Mouse (Mus musculus) mouse trophoblast stem cell (cell line): ENCODE data around the gene Crtc2.
"Not testable (repeated sequence)": the region's sequence is repeated elsewhere in the genome, so short reads cannot be mapped to it uniquely, and the experiment has no call there.

ENCODE experiments used
- in situ Hi-C, 2 experiments: fragments of 300-500 bp; cut with MseI, MboI; formaldehyde crosslinking; loops; 2 replicates in 1 of 2; 3 replicates in 1 of 2; pipeline ENCODE4 v1.15.1; 2025

The Crtc2 gene

GRCm38 (mm10) chr3:90266901-90267775 lies 13.2 kb downstream of the Crtc2 start:
- in situ Hi-C loops, result no loop called here

GRCm38 (mm10) chr3:90268190-90268589 lies 14.2 kb downstream of the Crtc2 start:
- in situ Hi-C loops, result no loop called here

- in situ Hi-C loops, result no loop called here
Observed at GRCm38 (mm10) chr3:90268971-90269370, 15.0 kb downstream of the Crtc2 start.

- in situ Hi-C loops, result no loop called here
Observed at GRCm38 (mm10) chr3:90270784-90271183, 16.8 kb downstream of the Crtc2 start.

GRCm38 (mm10) chr3:90272170-90272569 lies 18.2 kb downstream of the Crtc2 start:
- in situ Hi-C loops, result no loop called here

GRCm38 (mm10) chr3:90273855-90274254 lies 19.9 kb downstream of the Crtc2 start:
- in situ Hi-C loops, result no loop called here

GRCm38 (mm10) chr3:90275286-90275685 lies 21.3 kb downstream of the Crtc2 start:
- in situ Hi-C loops, result no loop called here

- in situ Hi-C loops, result no loop called here
Observed at GRCm38 (mm10) chr3:90276858-90277257, 22.9 kb downstream of the Crtc2 start.

- in situ Hi-C loops, result no loop called here
Observed at GRCm38 (mm10) chr3:90277793-90278192, 23.8 kb downstream of the Crtc2 start.

- in situ Hi-C loops, result no loop called here
Observed at GRCm38 (mm10) chr3:90278211-90278610, 24.2 kb downstream of the Crtc2 start.

- in situ Hi-C loops, result no loop called here
Observed at GRCm38 (mm10) chr3:90279216-90279615, 25.3 kb downstream of the Crtc2 start.

GRCm38 (mm10) chr3:90279743-90280142 lies 25.8 kb downstream of the Crtc2 start:
- in situ Hi-C loops, result no loop called here

GRCm38 (mm10) chr3:90280708-90281107 lies 26.7 kb downstream of the Crtc2 start:
- in situ Hi-C loops, result no loop called here

GRCm38 (mm10) chr3:90284150-90284549 lies 30.2 kb downstream of the Crtc2 start:
- in situ Hi-C loops, result no loop called here

- in situ Hi-C loops, result not testable (repeated sequence)
Observed at GRCm38 (mm10) chr3:90289403-90289802, 35.4 kb downstream of the Crtc2 start.

GRCm38 (mm10) chr3:90290602-90291001 lies 36.6 kb downstream of the Crtc2 start:
- in situ Hi-C loops, result no loop called here

GRCm38 (mm10) chr3:90291982-90292344 lies 38.0 kb downstream of the Crtc2 start:
- in situ Hi-C loops, result no loop called here

- in situ Hi-C loops, result no loop called here
Observed at GRCm38 (mm10) chr3:90292345-90293275, 38.6 kb downstream of the Crtc2 start, which contains the start of gene Gatad2b. Gene Gatad2b, plus strand, starts transcription at chr3:90293178.

GRCm38 (mm10) chr3:90293352-90294063 lies 39.5 kb downstream of the Crtc2 start:
- in situ Hi-C loops, result no loop called here

- in situ Hi-C loops, result no loop called here
Observed at GRCm38 (mm10) chr3:90294064-90294440, 40.1 kb downstream of the Crtc2 start.

- in situ Hi-C loops, result no loop called here
Observed at GRCm38 (mm10) chr3:90294651-90295050, 40.7 kb downstream of the Crtc2 start.

- in situ Hi-C loops, result no loop called here
Observed at GRCm38 (mm10) chr3:90305801-90306200, 51.8 kb downstream of the Crtc2 start.
